In genomic region chr6:25032878-25033509, GRCm38 (mm10) we compare ENCODE assay signal across 21 mouse cellular contexts.
DNase-seq lines count a peak whose midpoint lies in the region; ATAC-seq and TF ChIP-seq lines count a peak whose summit lies in the region.
"Had no signal": no experiment of that assay in that cellular context is flagged by ENCODE, and none has a peak within 500 bp of the region (broad histone marks: within the 10 kb centered on the region; RNA-seq: fewer than 3 reads in every experiment).

No protein-coding gene starts in this region.

- no peak overlapping the region for H3K4me2 ChIP-seq in midbrain, embryonic 15.5 days
- no peak overlapping the region for H3K4me2 ChIP-seq in midbrain, postnatal 0 days (ENCODE audit: low read depth, low read length, poor library complexity, severe bottlenecking)
- H3K4me2 ChIP-seq in liver, postnatal 0 days (ENCODE audit: low read depth, low read length): no peak overlapping the region
- H3K4me2 ChIP-seq: heart, embryonic 15.5 days; limb, embryonic 12.5 days; liver, embryonic 11.5 days; midbrain, embryonic 12.5 days; neural tube, embryonic 12.5 days had no signal

- no peak for TF ChIP-seq CTCF in midbrain, postnatal 0 days (IDR thresholded peaks at IDR 0.05)
- no peak for TF ChIP-seq CTCF in liver, postnatal 0 days (IDR thresholded peaks at IDR 0.05; ENCODE audit: low read depth)

- H3K27me3 ChIP-seq in midbrain, embryonic 15.5 days (replicated peaks): no peaks in the 10 kb centered on the region
- no peaks in the 10 kb centered on the region for H3K27me3 ChIP-seq in midbrain, postnatal 0 days (ENCODE audit: insufficient read depth, low read length)
- H3K27me3 ChIP-seq in liver, postnatal 0 days (ENCODE audit: insufficient read depth, low read length): no peaks in the 10 kb centered on the region
- H3K27me3 ChIP-seq: heart, embryonic 15.5 days; limb, embryonic 12.5 days; midbrain, embryonic 12.5 days; neural tube, embryonic 12.5 days had no signal

- no peak for TF ChIP-seq EP300 in liver, postnatal 0 days (IDR thresholded peaks at IDR 0.05; ENCODE audit: low read depth)

- H3K4me3 ChIP-seq in midbrain, embryonic 15.5 days: no peak overlapping the region
- no peak overlapping the region for H3K4me3 ChIP-seq in midbrain, postnatal 0 days (ENCODE audit: low read depth, low read length)
- no peak overlapping the region for H3K4me3 ChIP-seq in liver, postnatal 0 days (ENCODE audit: low read depth, low read length)
- H3K4me3 ChIP-seq: heart, embryonic 15.5 days; limb, embryonic 12.5 days; midbrain, embryonic 12.5 days; neural tube, embryonic 12.5 days had no signal

- DNase-seq in frontal cortex, postnatal 25 days (ENCODE audit: low spot score in 2 of 2): no peak
- DNase-seq in midbrain, postnatal 0 days (ENCODE audit: low spot score): no peak
- peak; percentile 34 for DNase-seq in WW6 (ENCODE audit: low read depth, low spot score)
- no peak for DNase-seq in kidney, adult 8-10 months
- DNase-seq in liver, postnatal 0 days: no peak
- DNase-seq: cerebellum, adult 2 months; cerebellum, postnatal 25 days; heart, postnatal 36 days; kidney, postnatal 25 days; lung, adult 18-20 months; lung, postnatal 10 days; right cerebral cortex, postnatal 14 days had no signal

- 35% methylated on average over 2 of the region's 2 CpGs for WGBS in midbrain, embryonic 15.5 days
- 29% methylated on average over 2 of the region's 2 CpGs for WGBS in midbrain, postnatal 0 days
- WGBS in liver, postnatal 0 days (ENCODE audit: insufficient replicate concordance): 55% methylated on average over 2 of the region's 2 CpGs

- 0 out of 2 replicates have a peak overlapping the region, but pooled peaks have one; percentile 42 for H3K27ac ChIP-seq in midbrain, embryonic 15.5 days
- no peak overlapping the region for H3K27ac ChIP-seq in midbrain, postnatal 0 days (ENCODE audit: low read depth, low read length)
- no peak overlapping the region for H3K27ac ChIP-seq in liver, postnatal 0 days (ENCODE audit: low read depth)
- H3K27ac ChIP-seq: heart, embryonic 15.5 days; hindbrain, postnatal 0 days; limb, embryonic 12.5 days; midbrain, embryonic 12.5 days; neural tube, embryonic 12.5 days had no signal

- no peaks in the 10 kb centered on the region for H3K36me3 ChIP-seq in midbrain, embryonic 15.5 days (replicated peaks)
- no peaks in the 10 kb centered on the region for H3K36me3 ChIP-seq in midbrain, postnatal 0 days (ENCODE audit: insufficient read depth, low read length)
- H3K36me3 ChIP-seq in liver, postnatal 0 days (replicated peaks; ENCODE audit: insufficient read depth, low read length): no peaks in the 10 kb centered on the region
- H3K36me3 ChIP-seq: heart, embryonic 15.5 days; limb, embryonic 12.5 days; midbrain, embryonic 12.5 days; neural tube, embryonic 12.5 days had no signal

- H3K9me3 ChIP-seq in midbrain, embryonic 15.5 days: no peaks in the 10 kb centered on the region
- no peaks in the 10 kb centered on the region for H3K9me3 ChIP-seq in midbrain, postnatal 0 days (ENCODE audit: low read length)
- no peaks in the 10 kb centered on the region for H3K9me3 ChIP-seq in liver, postnatal 0 days (ENCODE audit: low read length)
- H3K9me3 ChIP-seq: heart, embryonic 15.5 days; limb, embryonic 12.5 days; midbrain, embryonic 12.5 days; neural tube, embryonic 12.5 days had no signal

- no peak overlapping the region for H3K9ac ChIP-seq in midbrain, embryonic 15.5 days
- no peak overlapping the region for H3K9ac ChIP-seq in midbrain, postnatal 0 days (replicated peaks; ENCODE audit: low read length, poor library complexity, severe bottlenecking)
- H3K9ac ChIP-seq in liver, postnatal 0 days (replicated peaks): no peak overlapping the region
- H3K9ac ChIP-seq: heart, embryonic 15.5 days; limb, embryonic 12.5 days; midbrain, embryonic 12.5 days; neural tube, embryonic 12.5 days had no signal

- 0 out of 2 replicates have a peak, but pooled peaks cover 4% of the 10 kb centered on the region for H3K4me1 ChIP-seq in midbrain, embryonic 15.5 days
- H3K4me1 ChIP-seq in midbrain, postnatal 0 days (ENCODE audit: insufficient read depth, low read length): peaks cover 4% of the 10 kb centered on the region; the same call in 1 of the 2 replicates
- H3K4me1 ChIP-seq in liver, postnatal 0 days (ENCODE audit: insufficient read depth): no peaks in the 10 kb centered on the region
- H3K4me1 ChIP-seq: heart, embryonic 15.5 days; limb, embryonic 12.5 days; neural tube, embryonic 12.5 days had no signal

- peak; percentile 91 for ATAC-seq in frontal cortex, adult (ENCODE audit: low TSS enrichment)
- no peak; the same call in 1 of the 2 replicates for ATAC-seq in midbrain, embryonic 15.5 days (replicated peaks)
- no peak for ATAC-seq in midbrain, postnatal 0 days (ENCODE audit: low FRiP score)
- no peak for ATAC-seq in liver, postnatal 0 days
- ATAC-seq: hindbrain, postnatal 0 days; intestine, embryonic 16.5 days had no signal
